Mouse (Mus musculus) liver, embryonic 11.5 days (tissue): ENCODE measurements around the gene Grm4. TPM values are rescaled to one million over a fixed set of nuclear protein-coding genes. Genes with fewer than 3 reads are reported as not detected.
A peak's percentile ranks its signal among the peaks of the same experiment; 100 is the strongest.

Experiments
- ATAC-seq: fragments of 200-750 bp; cut with Nextera tagmentation; replicated peaks from 2 replicates; pipeline ENCODE4 v1.8.0; 2017; ENCODE audit warnings: moderate number of reproducible peaks, mild to moderate bottlenecking, moderate TSS enrichment, moderate library complexity; ENCODE audit not compliant: low FRiP score
- DNase-seq: peaks from one replicate; pipeline ENCODE4 v3.0.0-alpha.2; 2017; ENCODE audit warnings: low spot score
- H3K27ac ChIP-seq: fragments of 300-500 bp; sonication (generic); 2 replicates; pipeline ENCODE4 v1.5.1; 2014; ENCODE audit warnings: mild to moderate bottlenecking, low read depth, low read length, control low read depth
- H3K27me3 ChIP-seq: fragments of 300-500 bp; sonication (generic); replicated peaks from 2 replicates; pipeline ENCODE4 v1.6.1; 2014; ENCODE audit warnings: low read length, mixed read lengths; ENCODE audit not compliant: control insufficient read depth, insufficient read depth
- H3K36me3 ChIP-seq: fragments of 300-500 bp; sonication (generic); 2 replicates; pipeline ENCODE4 v1.6.1; 2014; ENCODE audit warnings: mild to moderate bottlenecking, low read length, moderate library complexity, mixed read lengths; ENCODE audit not compliant: control insufficient read depth, insufficient read depth
- H3K4me1 ChIP-seq: fragments of 300-500 bp; sonication (generic); replicated peaks from 2 replicates; pipeline ENCODE4 v1.6.1; 2014; ENCODE audit warnings: low read length, mixed read lengths; ENCODE audit not compliant: control insufficient read depth, insufficient read depth
- H3K4me2 ChIP-seq: fragments of 300-500 bp; sonication (generic); 2 replicates; pipeline ENCODE4 v1.6.1; 2014; ENCODE audit warnings: mild to moderate bottlenecking, control low read depth, moderate library complexity
- H3K4me3 ChIP-seq: fragments of 300-500 bp; sonication (generic); 2 replicates; pipeline ENCODE4 v1.5.1; 2014; ENCODE audit warnings: low read depth, low read length, control low read depth
- H3K9ac ChIP-seq: fragments of 300-500 bp; sonication (generic); 2 replicates; pipeline ENCODE4 v1.6.1; 2014; ENCODE audit warnings: low read depth, low read length, control low read depth
- H3K9me3 ChIP-seq: fragments of 300-500 bp; sonication (generic); 2 replicates; pipeline ENCODE4 v1.6.1; 2016; ENCODE audit warnings: low read length, inconsistent platforms, mixed read lengths; ENCODE audit not compliant: control insufficient read depth
- WGBS: fragments of 180-500 bp; shearing (Covaris S2); extraction: QIAGEN DNeasy Blood & Tissue Kit; methylation state at CpG from one replicate; pipeline ENCODE4 v1.1.7; 2014; 5-methylcytosine and 5-hydroxymethylcytosine counted together
- polyA plus RNA-seq: library from polyadenylated mRNA; unstranded; fragments of >200 nt; fragmentation: Nextera tagmentation; extraction: Ambion mirVana; gene quantifications from 2 replicates; pipeline ENCODE4 v1.2.1, GENCODE M21; 2014

Grm4 gene
- polyA plus RNA-seq, 1 experiment from 2014 or later: 0.18 TPM

DNA sequence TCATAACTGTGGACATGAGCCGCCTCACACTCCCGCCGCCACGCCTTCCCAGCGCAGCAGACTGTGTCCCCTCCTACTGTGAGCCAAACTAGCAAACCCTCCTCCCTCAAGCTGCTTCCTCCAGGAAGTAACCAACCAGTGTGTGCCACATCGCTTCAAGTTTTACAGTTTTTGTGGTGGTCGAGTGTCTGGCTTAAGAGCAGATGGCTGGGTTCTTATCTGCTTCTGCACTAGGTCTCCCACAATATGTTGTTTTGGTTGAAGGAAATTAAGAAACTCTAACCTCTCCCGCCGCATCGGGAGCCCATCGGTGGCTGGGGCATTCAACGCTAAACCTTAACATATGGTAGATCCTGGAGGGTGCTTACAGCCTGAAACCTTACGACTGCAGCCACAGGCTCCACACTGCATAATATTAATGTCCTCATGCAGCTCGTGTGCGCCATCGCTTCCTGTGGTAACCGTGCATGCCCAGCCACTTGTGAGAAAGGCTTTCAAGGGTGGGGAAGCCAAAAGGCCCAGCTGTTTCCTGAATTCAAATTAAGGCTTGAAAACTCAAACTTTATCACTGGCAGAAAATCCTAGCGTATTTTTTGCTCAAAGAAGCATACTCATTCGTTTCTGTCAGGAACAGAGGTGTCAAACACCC lies 115.7 kb downstream of the Grm4 start:
- no peak for DNase-seq
- WGBS: 75% methylated on average over 19 of the region's 19 CpGs
- Histone ChIP-seq H3K4me2 (no peak overlapping the region), H3K27ac (no peak overlapping the region), H3K4me3 (no peak overlapping the region), H3K9me3 (no peaks in the 10 kb centered on the region), H3K36me3 (no peaks in the 10 kb centered on the region), H3K27me3 (no peaks in the 10 kb centered on the region), H3K9ac (no peak overlapping the region), H3K4me1 (peaks cover 5% of the 10 kb centered on the region; the same call in 1 of the 2 replicates)
- ATAC-seq: no peak

DNA sequence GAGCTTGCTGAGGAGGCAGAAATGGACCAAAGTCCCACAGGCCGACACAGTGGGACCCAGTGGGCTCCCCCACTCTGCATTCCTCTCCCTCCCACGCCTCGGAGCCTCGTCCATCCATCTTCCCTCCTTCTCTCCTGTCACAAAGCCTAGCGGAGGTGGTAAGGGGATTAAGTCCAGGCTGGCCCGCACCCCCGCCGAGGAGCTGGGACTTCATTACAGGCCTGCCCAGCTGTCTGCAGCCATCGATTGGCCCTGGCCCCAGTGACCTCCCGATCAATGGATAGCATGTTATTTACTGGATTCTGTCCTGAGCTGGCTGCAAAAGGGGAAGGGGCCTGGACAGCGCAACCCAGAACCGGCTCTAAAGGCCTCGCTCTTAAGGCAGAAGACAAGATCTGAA lies 120.0 kb downstream of the Grm4 start:
- DNase-seq (peak; percentile 43), ATAC-seq (0 out of 2 replicates have a peak, but pooled peaks have one; percentile 34)
- no peak overlapping the region for H3K9ac ChIP-seq
- peaks cover 5% of the 10 kb centered on the region; the same call in 1 of the 2 replicates for H3K4me1 ChIP-seq
- H3K36me3 ChIP-seq: no peaks in the 10 kb centered on the region
- no peak overlapping the region for H3K4me3 ChIP-seq
- 27% methylated on average over 13 of the region's 13 CpGs for WGBS
- H3K4me2 ChIP-seq: no peak overlapping the region
- H3K27ac ChIP-seq: no peak overlapping the region
- H3K9me3 ChIP-seq: no peaks in the 10 kb centered on the region
- H3K27me3 ChIP-seq: no peaks in the 10 kb centered on the region

- H3K27me3 ChIP-seq: no peaks in the 10 kb centered on the region
- 85% methylated on average over 5 of the region's 5 CpGs for WGBS
- DNase-seq: no peak
- H3K9ac ChIP-seq: no peak overlapping the region
- H3K4me3 ChIP-seq: no peak overlapping the region
- no peaks in the 10 kb centered on the region for H3K36me3 ChIP-seq
- no peak for ATAC-seq
- no peak overlapping the region for H3K27ac ChIP-seq
- no peak overlapping the region for H3K4me2 ChIP-seq
- H3K4me1 ChIP-seq: no peaks in the 10 kb centered on the region
- H3K9me3 ChIP-seq: no peaks in the 10 kb centered on the region
These were observed 127.3 kb downstream of the Grm4 start for GRCm38 (mm10) chr17:27393931-27394330.

DNA sequence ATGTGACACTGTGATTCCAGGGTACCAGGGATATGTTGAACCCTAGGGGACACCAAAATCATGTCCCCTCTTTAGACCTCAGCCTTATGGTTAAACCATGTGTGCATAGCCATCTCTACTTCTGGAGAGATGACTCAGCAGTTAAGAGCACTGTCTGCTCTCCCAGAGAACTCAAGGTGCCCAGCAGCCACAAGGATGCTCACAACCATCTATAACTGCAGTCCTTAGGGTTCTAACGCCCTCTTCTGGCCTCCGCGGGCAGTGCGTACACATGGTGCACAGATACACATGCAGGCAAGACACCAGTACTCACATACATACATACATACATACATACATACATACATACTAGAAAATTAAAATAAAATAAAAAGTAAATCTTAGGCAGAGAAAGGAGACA lies 127.8 kb downstream of the Grm4 start:
- Histone ChIP-seq H3K4me3 (no peak overlapping the region), H3K9me3 (no peaks in the 10 kb centered on the region), H3K27me3 (no peaks in the 10 kb centered on the region), H3K36me3 (no peaks in the 10 kb centered on the region), H3K9ac (no peak overlapping the region), H3K4me2 (no peak overlapping the region), H3K27ac (no peak overlapping the region), H3K4me1 (no peaks in the 10 kb centered on the region)
- WGBS: 80% methylated on average over 4 of the region's 4 CpGs
- DNase-seq: no peak
- no peak for ATAC-seq

DNA sequence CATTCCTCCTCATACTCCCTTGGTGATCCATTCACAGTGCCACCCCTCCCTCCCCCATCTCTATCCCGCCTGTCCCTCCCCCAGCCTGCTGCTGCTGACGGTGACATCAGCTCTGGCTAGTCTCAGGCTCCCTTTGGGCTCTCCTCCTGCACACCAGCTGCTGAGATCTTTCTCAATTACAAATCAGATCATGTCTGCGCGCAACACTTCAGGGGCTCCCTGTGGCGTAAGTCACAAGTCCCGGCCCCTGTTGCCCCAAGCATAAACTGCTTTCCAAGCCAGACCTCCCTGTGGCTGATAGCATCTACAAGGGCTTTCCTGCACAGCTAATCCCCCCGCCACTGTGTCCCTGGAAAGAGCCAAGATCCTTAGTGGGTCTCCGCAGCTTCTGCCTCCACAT lies 128.3 kb downstream of the Grm4 start:
- H3K4me1 ChIP-seq: no peaks in the 10 kb centered on the region
- WGBS: 49% methylated on average over 8 of the region's 8 CpGs
- ATAC-seq (no peak), DNase-seq (no peak)
- H3K4me3 ChIP-seq: no peak overlapping the region
- no peaks in the 10 kb centered on the region for H3K9me3 ChIP-seq
- H3K9ac ChIP-seq: no peak overlapping the region
- no peak overlapping the region for H3K27ac ChIP-seq
- no peaks in the 10 kb centered on the region for H3K27me3 ChIP-seq
- no peak overlapping the region for H3K4me2 ChIP-seq
- H3K36me3 ChIP-seq: no peaks in the 10 kb centered on the region

- Histone ChIP-seq H3K9me3 (no peaks in the 10 kb centered on the region), H3K4me2 (no peak overlapping the region), H3K36me3 (no peaks in the 10 kb centered on the region), H3K9ac (no peak overlapping the region), H3K27ac (no peak overlapping the region), H3K4me3 (no peak overlapping the region), H3K4me1 (peaks cover 3% of the 10 kb centered on the region), H3K27me3 (no peaks in the 10 kb centered on the region)
- DNase-seq (no peak), ATAC-seq (no peak)
- WGBS: 82% methylated on average over 8 of the region's 8 CpGs
These were observed 131.2 kb downstream of the Grm4 start for GRCm38 (mm10) chr17:27390019-27390418.

DNA sequence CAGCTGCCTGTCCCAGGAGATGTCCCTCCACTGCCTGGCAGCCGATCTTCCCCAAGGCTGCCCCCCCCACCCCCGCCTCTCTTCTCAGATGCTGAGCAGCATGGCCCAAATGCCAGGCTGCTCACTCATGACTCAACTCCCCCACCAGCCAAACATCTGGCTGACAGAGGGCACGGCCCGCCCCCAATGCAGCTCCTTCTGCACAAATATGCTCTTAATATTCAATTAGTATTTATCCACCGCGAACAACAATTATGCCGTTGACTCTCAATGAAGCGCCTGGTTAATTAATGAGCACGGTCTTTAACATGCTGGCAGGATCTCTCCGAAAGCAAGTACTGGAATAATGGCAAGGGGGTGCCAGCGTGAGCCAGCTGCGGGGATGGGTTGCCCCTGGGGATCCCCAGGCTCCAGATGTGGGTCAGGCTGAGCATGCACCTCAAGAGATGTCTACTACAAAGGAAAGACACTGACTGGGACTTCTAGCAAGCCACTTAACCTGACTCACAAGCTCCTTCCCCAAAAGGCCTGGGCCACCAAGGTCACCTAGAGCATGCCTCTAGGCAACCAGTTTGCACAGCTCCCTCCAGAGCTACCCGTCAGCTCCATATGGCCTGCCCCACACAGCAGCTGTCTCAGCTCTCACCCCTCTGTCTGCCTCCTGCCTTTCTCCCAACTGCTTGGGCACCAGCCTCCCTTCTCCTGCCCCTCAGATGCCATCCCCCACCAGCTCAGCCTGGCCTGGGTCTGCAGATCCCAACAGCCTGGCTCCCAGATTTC lies 131.8 kb downstream of the Grm4 start:
- Histone ChIP-seq H3K9me3 (no peaks in the 10 kb centered on the region), H3K4me3 (no peak overlapping the region), H3K27ac (no peak overlapping the region), H3K36me3 (no peaks in the 10 kb centered on the region), H3K4me2 (no peak overlapping the region), H3K27me3 (no peaks in the 10 kb centered on the region), H3K9ac (no peak overlapping the region), H3K4me1 (peaks cover 3% of the 10 kb centered on the region)
- DNase-seq (no peak), ATAC-seq (no peak)
- 78% methylated on average over 13 of the region's 13 CpGs for WGBS

DNA sequence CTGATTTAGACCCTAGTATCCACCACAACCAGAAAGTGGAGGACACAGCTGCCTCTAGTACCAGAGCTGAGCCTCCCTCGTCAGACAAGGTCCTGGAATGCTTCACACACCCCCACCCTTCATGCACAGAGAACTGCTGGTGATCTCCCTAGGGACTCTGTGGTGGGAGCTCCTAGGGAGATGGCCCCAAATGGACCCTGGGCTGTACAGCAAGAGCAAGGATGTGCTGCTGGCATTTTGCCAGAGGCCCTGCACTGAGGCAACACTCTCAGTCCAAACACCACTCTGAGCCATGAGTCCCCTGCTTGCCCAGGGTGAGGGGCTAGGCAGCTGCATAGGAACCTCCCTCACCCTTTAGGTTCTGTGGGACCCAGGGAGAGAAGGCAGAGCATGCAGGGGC lies 134.8 kb downstream of the Grm4 start:
- Histone ChIP-seq H3K36me3 (no peaks in the 10 kb centered on the region), H3K9ac (no peak overlapping the region), H3K4me1 (peaks cover 3% of the 10 kb centered on the region), H3K27ac (no peak overlapping the region), H3K4me2 (no peak overlapping the region), H3K9me3 (no peaks in the 10 kb centered on the region), H3K4me3 (no peak overlapping the region), H3K27me3 (no peaks in the 10 kb centered on the region)
- WGBS: 48% methylated on average over 1 of the region's 1 CpGs
- ATAC-seq (no peak), DNase-seq (no peak)
